Mouse (Mus musculus) retina, adult 2 months (tissue): ENCODE data around the gene Mybph.

ENCODE experiments used
- DNase-seq: peaks from one replicate; pipeline ENCODE4 v3.0.0-alpha.2; 2012; ENCODE audit warnings: low read depth, low spot score

Mybph gene

DNA sequence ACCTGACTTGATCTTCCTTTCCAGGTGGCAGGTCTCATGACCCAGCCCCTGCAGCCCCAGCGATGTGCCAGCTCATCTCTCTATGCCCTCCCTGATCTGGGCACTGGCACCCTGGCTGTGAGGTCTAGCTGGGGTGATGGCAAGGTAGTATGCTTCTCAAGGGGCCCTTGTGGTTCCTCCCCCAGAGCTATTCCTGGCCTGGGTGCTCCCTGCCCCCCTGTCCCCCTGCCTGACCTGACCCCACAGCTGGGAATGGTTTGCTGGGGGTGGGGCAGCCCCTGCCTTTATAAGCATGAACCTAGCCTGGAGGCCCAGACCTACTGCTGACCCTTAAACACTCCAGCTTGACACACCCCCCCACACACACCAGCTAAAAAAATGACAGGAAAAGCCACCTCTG lies at the start of gene Mybph:
Gene Mybph, plus strand, starts transcription at position 323 of the 400 bp plus-strand sequence.
- DNase-seq: no peak

DNA sequence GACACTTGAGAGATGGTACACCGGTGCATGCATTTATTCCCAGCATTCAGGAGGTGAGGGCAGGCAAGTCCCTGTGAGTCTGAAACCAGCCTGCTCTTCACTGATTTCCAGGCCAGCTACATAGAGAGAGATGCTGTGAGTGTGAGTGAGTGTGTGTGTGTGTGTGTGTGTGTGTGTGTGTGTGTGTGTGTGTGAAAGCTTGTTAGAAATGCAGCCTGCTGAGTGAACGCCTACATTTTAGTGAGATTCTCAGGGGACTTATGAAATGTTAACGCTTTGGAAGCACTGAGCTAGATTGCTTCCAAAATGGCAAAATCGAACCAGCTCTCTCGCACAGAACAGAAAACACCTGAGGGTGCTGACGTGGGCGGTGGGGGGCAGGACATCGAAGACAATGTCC lies 47.2 kb upstream of the Mybph start:
- no peak for DNase-seq

DNA sequence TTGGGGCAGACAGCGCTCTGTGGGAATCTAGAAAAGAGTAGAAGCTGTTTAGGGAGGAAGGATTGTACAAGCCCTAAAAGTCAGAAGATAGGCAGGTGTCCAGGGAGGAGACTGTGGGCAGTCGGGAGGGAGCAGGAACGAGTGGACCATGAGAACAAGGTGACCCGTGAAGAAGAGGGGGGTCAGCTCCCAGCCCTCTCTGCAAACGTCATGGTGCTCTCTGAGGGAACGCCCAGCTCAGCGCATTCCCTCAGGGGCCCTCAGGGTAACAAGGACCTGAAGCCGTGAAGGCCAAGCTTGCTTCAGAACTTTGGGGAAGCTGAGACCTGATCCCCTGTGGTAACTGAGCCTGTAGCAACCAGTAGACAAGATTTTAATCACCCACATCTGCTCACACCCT lies 43.2 kb upstream of the Mybph start:
- no peak for DNase-seq

DNA sequence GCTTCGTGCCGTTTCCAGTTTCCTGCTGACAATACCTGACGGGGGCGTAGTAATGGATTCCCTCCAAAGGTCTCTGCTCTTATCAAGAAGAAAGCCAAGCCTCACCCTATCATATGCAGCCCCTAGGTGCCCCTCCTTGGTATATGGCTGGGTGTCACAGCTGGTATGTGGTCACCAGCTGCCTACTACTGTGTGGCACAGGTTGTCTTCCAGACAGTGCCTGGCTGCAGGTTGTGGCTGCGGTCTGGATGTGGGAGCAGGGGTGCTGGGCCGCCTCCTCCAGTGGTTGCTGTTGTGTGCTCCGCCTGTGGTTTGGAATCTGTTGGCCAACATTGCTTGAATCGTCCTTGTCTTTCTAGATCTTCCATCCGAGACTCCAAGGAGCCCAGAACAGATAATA lies 42.5 kb upstream of the Mybph start:
- DNase-seq: no peak

DNA sequence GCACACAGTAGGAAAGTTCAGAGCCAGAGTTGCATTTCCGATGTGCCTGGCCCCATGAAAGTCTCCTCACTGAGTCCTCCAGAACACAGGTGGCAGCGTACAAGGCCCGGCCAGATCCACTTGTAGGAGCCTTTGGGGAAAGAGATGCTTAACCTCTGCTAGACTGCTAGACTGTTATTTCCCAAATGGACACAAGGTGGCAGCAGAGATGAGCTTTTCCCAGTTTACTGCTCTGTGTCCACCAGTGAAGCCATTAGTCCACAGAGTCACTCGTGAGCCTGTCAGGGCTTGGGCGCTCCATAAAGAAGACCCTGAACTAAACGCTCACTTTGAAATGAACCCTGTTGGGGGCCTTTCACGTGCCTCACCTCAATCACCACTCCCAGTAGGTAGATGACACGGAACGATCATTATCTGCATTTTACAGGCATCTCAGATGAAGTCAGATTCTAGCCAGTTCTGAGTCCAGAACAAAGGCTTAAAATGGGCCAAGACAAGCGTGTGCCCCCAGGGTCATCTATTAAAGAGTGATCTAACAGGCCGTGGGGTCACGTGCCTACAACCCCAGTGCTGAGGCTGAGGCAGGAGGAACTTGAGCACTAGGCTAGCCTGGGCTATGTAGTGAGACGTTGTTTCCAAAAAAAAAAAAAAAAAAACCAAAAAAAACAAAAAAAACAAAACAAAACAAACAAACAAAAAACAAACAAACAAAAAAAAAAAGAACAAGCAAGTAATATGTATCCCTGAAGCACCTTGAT lies 41.4 kb upstream of the Mybph start:
- peak; percentile 83 for DNase-seq

DNA sequence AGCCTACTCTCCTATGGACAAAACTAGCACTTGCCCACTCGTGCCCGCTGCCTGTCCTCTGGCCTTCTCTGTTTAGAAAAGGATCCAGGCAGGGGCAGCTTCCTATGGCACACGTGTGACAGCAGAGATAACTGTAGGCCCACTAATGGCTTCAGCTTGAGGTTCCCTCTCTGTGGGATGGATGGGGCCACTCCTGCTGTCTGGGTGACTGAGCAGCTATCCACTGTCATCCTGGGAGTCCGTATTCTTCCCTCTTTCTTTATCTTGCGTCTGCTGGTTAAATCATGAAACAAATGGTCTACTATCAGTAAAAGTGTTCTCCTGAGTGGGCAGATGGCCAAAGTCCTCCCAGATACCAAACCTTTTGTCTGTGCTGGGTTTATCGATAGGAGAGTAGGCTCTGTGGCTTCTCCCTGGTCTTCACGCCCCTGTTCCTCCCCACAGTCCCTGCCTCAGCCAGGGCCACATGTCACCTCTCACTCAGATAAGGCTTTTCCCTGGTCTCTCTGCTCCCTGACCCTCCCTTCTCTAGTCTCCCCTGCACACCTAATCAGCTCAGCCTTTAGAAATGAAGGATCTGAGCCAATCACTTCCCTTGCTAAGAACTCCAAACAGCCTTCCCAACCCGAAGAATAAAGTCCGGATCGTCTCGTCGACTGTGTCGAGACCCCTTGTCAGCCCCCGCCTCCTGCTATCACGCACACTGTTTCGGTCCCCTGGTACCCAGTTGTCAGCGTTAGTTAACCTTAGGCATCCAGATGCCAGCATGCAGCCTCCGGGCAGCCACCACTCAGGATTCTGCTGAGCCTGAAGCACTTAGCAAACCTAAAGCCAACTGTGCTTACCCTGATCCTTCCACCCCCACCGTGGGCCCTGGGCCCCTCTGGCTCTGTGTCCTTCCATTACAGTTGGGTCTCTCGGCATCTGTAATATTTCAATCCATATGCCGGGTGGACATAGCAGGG lies 40.3 kb upstream of the Mybph start:
- no peak for DNase-seq

DNA sequence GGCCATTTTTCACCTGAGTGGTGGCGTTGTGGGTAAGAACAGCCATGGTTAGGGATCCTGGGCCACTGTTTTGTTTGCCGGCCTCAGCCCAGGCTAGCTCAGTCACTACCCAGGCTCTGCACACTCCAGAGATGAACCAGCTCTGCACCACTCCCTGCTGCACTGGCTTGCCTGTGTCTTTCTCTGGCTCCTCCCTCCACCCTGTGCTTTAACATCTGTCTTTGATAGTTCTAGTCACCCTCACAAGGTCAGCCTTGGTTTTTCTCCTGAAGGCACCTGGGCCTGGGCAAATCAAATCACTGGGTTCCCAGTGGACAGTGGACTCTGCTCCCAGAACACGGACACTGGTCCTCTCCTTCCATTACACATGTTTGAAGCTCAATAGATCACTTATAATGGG lies 39.1 kb upstream of the Mybph start:
- no peak for DNase-seq

DNA sequence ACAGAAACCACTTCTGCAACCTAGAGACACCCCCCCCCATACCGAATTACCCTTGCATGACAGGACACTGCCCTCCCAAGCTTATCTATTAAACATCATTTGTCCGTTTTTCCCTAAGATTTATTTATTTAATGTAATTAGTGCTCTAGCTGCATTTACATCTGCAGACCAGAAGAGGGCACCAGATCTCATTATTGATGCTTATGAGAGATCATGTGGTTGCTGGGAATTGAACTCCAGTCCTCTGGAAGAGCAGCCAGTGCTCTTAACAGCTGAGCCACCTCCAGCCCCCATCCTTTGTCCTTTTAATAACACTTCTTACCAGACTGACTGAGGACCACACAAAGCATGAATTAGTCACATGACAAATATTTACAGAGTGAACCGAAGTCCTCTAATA lies 38.6 kb upstream of the Mybph start:
- no peak for DNase-seq

DNA sequence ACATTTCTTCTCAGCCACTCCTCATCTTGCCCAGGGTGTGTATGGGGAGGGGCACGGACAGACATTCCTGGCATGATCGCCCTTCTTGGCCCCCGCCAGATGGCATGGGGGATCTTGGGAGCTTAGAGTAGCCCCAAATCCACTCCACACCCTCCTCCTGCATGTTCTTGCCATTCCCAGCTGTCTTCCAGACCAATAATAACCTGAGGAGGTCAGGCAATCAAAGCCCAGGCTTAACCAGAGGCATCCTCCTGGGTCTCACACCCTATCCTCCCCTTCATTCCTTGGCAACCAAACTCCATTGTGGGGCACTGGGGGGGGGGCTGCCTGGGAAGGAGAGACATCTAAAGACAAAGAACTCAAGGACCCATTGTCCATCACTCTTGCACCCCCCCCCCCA lies 32.8 kb upstream of the Mybph start:
- DNase-seq: no peak

DNA sequence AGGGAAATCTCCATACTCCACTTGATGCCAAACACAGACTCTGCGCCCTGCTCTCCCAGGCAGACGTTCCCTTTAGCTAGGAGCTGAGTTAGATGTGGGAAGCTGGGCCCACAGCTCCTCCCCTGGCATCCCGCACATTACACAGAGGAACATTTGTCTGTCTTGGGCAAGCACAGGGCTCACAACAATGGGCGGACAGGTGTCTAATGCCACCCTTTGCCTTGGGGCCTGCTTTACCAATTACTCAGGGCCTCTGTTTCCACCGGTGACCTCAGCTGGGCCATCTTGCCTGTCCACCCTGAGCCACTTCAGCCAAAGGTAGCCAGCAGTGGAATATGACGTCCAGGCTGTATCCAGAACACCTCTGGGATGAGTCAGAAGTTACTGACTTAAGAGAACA lies 31.8 kb upstream of the Mybph start:
- DNase-seq: no peak

DNA sequence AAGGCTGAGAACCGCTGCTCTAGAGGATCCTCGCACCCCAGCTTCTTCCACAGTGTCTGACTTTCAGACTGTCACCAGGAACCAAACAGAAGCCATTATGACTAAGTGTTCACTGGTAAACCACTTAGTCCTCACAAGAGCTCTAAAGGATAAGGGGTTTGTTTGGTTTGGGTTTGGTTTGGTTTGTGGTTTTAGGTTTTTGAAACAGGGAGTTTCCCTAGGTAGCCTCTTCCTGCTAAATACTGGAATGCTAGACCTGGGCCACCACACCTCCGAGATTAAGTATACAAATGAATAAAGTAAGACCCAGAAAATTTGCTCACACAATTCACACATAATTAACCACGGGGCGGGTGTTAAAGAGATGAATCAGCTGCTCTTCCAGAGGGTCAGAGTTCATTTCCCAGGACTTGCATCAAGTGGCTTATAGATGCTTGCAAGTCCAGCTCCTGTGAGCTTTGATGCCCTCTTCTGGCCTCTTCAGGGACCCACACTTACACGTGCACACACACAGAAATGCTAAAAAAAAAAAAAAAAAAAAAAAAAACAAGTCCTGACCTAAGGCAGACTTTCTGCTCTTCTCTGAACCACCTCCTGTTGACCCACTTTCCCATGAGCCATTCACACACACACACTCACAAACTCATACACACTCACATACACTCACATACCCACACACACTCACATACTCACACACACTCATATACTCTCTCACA lies 30.6 kb upstream of the Mybph start:
- no peak for DNase-seq

DNA sequence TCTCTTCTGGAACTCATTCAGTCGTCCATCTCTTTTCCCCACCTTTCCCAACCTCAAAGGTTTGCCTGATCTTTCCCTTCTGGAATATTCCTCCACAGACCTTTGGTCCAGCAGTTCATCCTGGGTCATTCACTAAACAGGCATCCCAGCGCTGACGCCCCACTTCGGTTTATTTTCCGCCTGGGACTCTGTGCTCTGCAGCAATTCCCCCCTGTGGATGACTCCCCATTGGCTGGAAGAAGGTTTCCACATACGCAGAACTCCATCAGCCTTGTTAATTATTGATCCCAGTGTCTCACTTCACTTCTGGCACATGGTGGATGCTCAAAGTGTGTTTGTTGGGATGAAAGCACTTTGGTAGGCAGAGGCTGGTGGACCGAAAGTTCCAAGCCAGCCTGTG lies 29.8 kb upstream of the Mybph start:
- DNase-seq: no peak

DNA sequence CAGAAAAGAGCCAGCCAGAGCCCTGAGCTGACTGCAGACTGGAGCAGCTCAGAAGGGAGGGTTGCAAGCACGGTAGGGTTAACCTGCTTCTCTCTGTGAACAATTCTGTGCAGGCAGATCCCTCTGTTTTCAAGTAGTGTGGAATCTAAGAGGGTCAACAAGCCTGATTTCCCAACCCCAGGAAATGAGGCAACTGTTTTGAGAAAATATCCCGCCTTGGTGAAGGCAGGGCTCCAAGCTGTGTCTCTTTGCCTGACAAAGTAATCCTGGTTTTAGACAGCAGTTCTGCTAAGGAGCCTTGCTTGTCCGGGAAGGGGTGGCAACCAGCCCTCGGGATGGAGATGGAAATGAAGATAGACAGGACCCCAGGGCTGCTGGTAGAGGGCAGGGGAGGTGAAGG lies 28.8 kb upstream of the Mybph start:
- DNase-seq: no peak

DNA sequence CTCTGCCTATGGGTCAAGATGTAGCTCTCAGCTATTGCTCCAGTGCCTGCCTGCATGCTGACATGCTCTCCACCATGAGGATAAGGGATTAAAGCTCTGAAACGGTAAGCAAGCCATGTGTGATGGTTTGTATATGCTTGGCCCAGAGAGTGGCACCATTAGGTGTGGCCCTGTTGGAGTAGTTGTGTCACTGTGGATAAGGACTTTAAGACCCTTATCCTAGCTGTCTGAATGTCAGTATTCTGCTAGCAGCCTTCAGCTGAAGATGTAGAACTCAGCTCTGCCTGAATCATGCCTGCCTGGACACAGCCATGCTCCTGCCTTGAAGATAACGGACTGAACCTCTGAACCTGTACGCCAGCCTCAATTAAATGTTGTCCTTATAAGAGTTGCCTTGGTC lies 26.7 kb upstream of the Mybph start:
- DNase-seq: no peak

DNA sequence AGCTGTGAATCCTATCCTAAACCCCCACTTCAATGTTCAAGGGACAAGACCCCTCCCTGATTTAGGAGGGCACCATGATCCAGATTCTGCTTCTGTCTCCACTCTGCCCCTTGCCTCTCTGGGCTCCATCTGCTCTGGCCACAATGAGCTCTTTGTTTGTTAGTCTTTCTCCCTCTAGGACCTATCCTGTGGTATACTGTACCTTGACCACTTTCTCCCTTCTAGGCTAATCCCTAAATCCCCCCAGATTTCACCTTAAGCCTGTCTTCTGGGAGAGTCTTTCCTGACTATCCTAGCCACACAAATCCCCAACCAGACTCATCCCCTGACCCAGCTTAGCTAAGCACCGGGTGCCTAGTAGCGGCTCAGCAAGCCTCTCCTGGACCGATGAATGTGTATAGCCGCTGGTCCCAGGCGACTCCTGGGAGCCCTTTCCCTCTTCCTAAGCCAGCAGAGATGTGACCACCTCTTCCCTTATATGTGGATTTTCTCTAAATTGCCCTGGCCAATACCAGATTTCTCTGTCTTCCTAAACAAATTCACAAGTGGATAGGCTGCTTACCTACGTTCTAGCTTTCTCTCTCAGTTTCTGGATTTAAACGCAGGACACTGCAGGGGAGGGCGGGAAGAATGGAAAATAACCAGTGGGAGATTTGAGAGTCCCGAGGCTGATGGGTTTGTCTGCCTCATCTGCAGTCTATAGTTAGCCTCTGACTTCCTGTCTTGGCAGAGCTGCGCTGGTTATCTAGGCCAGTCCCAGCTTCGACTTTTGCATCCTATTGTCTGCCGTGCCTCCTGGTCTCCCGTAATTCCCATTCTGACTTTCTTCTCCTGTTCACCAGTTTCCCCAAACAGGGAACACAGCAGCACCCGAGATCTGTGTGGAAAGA lies 25.6 kb upstream of the Mybph start:
- no peak for DNase-seq

DNA sequence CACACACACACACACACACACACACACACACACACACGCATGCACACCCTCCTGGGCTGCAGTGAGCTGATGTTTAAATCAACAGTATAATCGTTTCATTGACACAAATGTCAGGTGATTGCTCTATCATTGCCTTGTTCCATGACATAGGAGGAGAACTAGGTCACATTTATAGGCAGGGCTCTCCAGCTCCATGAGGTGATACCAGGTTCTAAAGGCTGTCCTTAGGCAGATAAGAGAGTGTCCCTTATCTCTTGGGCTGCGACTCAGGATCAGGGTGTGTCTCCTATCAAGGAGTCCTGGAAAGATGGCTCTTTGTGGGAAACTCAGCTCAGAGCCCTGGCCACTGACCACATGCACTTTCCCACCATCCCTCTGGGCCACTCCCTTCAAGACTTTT lies 24.7 kb upstream of the Mybph start:
- no peak for DNase-seq

DNA sequence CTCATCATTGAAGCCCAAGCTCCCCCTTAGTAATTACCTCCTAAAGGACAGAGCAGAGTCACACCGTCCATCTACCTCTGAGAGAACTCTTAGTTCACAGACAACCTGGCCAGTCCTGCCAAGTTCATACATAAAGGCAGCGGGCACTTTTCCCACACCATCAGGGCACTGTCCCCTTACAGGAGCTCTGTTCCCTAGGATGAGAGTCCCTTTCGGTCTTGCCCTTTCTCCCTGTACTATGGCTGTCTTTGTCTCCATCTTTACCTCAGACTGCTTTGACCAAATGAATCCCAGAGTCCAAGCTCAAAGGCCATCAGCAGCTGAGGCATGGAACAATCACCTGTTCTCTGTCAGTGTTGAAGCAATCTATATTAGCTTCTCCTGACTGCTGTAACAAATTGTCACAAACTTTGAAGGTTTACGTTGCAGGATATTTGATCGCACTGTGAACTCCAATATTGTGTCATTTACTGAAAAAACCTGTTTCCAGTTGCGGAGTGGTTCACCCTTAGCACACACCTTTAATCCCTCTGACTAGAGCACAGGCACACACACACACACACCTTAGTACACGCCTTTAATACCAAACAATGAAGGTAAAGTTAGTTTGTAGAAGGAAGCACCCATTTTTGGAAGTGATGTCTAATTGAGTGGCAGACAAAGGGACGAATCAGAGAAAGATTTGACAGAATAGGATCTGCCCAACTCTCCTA lies 24.1 kb upstream of the Mybph start:
- no peak for DNase-seq

DNA sequence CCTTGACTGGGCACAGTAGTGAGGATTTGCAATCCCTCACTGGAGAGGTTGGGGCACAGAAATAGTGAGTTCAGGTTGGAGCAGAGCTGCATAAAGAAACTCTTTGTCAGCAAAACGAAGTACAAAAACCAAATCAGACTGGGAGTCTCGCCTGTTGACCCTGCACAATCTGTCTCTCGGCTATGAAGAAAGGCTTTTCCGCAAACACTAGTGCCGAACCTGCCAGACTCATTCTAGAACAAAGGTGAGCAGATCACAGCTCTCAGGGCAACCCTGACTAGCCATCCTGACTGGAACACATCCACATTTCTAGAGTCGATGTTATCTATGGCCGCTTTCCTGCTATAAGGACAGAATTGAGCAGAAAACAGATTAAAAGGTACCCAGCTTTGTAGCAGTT lies 20.2 kb upstream of the Mybph start:
- DNase-seq: no peak

DNA sequence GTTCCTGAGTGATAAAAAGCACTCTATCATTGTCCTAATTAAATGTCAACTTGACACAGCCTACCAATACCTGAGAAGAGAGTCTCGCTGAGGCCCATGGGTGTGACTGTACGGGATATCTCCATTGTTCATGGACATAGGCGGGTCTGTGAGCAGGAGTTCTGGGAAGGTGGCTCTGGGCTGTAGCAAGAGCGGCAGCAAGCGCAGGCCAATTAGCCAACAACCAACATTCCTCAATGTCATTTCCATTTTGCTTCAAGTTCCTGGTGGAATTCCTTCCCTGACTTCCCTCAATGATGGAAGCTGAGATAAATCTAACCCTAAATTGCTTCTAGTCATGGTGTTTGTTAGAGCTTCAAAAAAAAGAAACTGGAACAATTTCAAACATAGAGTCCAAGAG lies 15.3 kb upstream of the Mybph start:
- no peak for DNase-seq

DNA sequence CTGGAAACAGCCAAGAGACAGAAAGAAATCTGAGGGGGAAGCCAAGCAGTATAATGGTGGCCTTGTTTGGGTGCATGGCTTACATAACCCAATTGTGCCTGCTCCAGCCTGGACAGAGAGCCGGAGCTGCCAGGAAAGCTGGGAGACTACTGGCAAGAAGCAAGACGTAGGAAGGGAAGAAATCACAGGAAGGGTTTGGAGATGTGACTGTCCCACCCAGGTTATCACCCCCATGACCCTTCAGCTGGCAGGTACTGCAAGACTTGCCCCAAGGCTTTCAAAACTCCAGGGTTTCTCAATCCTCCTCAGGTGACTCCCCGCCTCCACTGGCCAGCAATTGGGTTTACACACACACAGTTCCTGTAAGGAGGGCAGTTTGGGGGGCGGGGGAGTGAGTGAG lies 11.2 kb upstream of the Mybph start, which contains the start of gene Chil1:
Gene Chil1, plus strand, starts transcription at position 152 of the 400 bp plus-strand sequence.
- no peak for DNase-seq

DNA sequence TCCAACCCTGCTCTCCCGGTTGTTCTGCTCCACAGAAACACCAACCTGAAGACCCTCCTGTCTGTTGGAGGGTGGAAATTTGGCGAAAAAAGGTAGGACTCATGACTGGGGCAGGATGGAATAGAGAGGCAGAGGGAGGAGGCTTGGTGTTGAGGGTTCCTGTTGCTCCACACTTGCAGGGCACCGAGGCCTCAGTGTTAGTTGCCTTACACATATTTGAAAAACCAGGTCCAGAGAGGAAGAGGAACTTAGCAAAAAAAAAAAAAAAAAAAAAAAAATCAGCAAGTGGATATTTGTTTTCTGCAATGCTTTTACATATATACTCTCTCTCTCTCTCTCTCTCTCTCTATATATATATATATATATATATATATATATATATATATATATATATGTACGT lies 9.2 kb upstream of the Mybph start:
- no peak for DNase-seq
